Mouse (Mus musculus): Measurements from ENCODE around the gene Sync. TPM values are rescaled to one million over a fixed set of nuclear protein-coding genes. Genes with fewer than 3 reads are reported as not detected.

The Sync gene
- polyA plus RNA-seq, 1 experiment from 2014 or later: 0.50 TPM

DNA sequence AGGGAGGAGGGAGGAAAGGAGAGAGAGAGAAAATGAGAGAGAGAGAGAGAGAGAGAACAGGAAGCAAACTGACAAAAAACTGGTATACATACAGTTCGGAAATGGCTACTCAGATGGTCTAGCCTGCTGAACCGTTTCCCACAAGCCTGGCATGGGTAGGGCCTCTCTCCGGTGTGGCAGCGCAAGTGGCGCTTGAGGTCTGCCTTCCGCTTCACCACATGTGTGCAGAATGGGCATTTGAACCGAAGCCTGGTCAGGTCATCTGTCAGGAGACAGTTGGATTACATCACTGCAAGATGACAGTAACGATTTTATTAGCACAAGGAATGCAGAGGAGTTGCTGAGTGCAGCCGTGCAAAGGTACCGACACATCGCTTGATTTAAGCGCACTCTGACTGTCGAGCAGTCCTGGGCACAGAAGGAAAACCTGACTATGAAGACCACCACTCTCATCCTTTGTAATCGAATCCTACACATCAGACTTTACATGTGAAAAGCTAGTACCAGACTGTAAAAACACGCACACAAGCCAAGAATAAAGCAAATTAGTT, 70.3 kb downstream of the Sync start:
- 92% methylated on average over 15 of the region's 15 CpGs for WGBS
- Histone ChIP-seq H3K27ac (no peak overlapping the region), H3K36me3 (replicated peaks) (peaks cover 30% of the 10 kb centered on the region), H3K4me1 (no peaks in the 10 kb centered on the region), H3K27me3 (ENCODE audit: poor library complexity, severe bottlenecking) (no peaks in the 10 kb centered on the region), H3K9me3 (no peaks in the 10 kb centered on the region), H3K4me3 (no peak overlapping the region)
- no peak for DNase-seq (ENCODE audit: extremely low spot score, low spot score)

Small RNAs within 50 kb of the gene (microRNA-seq; reads per million reads assigned to microRNA genes)
- not detected for gene Gm22994

Other genes starting within 250 kb of the Sync start
- 6.9 and 8.5 TPM in 2 replicates for gene Rnf19b, start 229.3 kb upstream of the Sync start, polyA plus RNA-seq (2016; fragmentation: Nextera tagmentation; extraction: Ambion mirVana)
- 3.3 and 4.6 TPM in 2 replicates for gene Tmem54, start 182.1 kb upstream of the Sync start, polyA plus RNA-seq (2016; fragmentation: Nextera tagmentation; extraction: Ambion mirVana)
- 0.18 and 0.43 TPM in 2 replicates for gene Hpca, start 165.6 kb upstream of the Sync start, polyA plus RNA-seq (2016; fragmentation: Nextera tagmentation; extraction: Ambion mirVana)
- gene Fndc5, start 150.6 kb upstream of the Sync start, polyA plus RNA-seq (2016; fragmentation: Nextera tagmentation; extraction: Ambion mirVana): 0.56 and 0.93 TPM in 2 replicates
- gene S100pbp, start 97.9 kb upstream of the Sync start, polyA plus RNA-seq (2016; fragmentation: Nextera tagmentation; extraction: Ambion mirVana): 29.4 and 29.7 TPM in 2 replicates
- 109 and 120 TPM in 2 replicates for gene Yars, start 97.9 kb upstream of the Sync start, polyA plus RNA-seq (2016; fragmentation: Nextera tagmentation; extraction: Ambion mirVana)
- 3.3 and 3.9 TPM in 2 replicates for gene C77080, start 26.2 kb upstream of the Sync start, polyA plus RNA-seq (2016; fragmentation: Nextera tagmentation; extraction: Ambion mirVana)
- 546 and 553 TPM in 2 replicates for gene Rbbp4, start 47.8 kb downstream of the Sync start, polyA plus RNA-seq (2016; fragmentation: Nextera tagmentation; extraction: Ambion mirVana)
- 46.5 and 55.4 TPM in 2 replicates for gene Zbtb8os, start 48.1 kb downstream of the Sync start, polyA plus RNA-seq (2016; fragmentation: Nextera tagmentation; extraction: Ambion mirVana)
- 5.8 and 6.0 TPM in 2 replicates for gene Zbtb8a, start 90.5 kb downstream of the Sync start, polyA plus RNA-seq (2016; fragmentation: Nextera tagmentation; extraction: Ambion mirVana)
- gene Zbtb8b, start 153.2 kb downstream of the Sync start, polyA plus RNA-seq (2016; fragmentation: Nextera tagmentation; extraction: Ambion mirVana): 1.4 and 2.2 TPM in 2 replicates
- gene Bsdc1, start 174.0 kb downstream of the Sync start, polyA plus RNA-seq (2016; fragmentation: Nextera tagmentation; extraction: Ambion mirVana): 18.0 and 19.5 TPM in 2 replicates
- not detected in 2 replicates for gene Tssk3, start 203.4 kb downstream of the Sync start, polyA plus RNA-seq (2016; fragmentation: Nextera tagmentation; extraction: Ambion mirVana)
- gene Fam229a, start 203.6 kb downstream of the Sync start, polyA plus RNA-seq (2016; fragmentation: Nextera tagmentation; extraction: Ambion mirVana): not detected in 2 replicates
- 1,441 and 1,446 TPM in 2 replicates for gene Marcksl1, start 226.0 kb downstream of the Sync start, polyA plus RNA-seq (2016; fragmentation: Nextera tagmentation; extraction: Ambion mirVana)

Measured in forebrain, embryonic 10.5 days (tissue).